Comparison of ENCODE assay signal across 8 mouse cellular contexts in the genomic region with DNA sequence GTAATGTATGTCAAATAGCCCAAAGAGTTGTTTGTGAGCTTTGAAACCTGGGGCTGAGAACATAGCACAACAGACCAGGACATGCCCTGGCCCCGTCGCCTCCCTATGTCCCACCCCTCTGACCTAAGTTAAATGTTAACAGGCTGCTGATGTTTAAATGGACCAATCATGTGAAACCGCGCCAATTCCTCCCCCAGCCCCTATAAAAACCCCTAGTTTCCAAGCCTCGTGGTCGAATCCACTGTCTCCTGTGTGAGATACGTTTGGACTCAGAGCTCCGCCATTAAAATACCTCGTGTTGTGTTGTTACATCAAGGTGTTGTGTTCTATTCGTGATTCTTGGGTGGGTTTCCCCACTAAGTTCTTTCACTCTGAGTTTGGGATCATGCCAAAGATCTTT.
DNase-seq lines count a peak whose midpoint lies in the region; ATAC-seq and TF ChIP-seq lines count a peak whose summit lies in the region.
"Not testable (repeated sequence)": the region's sequence is repeated elsewhere in the genome, so short reads cannot be mapped to it uniquely, and the experiment has no call there.

No protein-coding gene starts in this region.

- ATAC-seq in heart, embryonic 14.5 days (ENCODE audit: insufficient number of reproducible peaks, insufficient read depth, low FRiP score, low read depth); hindbrain, embryonic 15.5 days (ENCODE audit: low FRiP score, low read depth); liver, embryonic 13.5 days (ENCODE audit: low read depth); midbrain, embryonic 12.5 days (ENCODE audit: low FRiP score, low read depth): not testable (repeated sequence)

- H3K27me3 ChIP-seq in E14TG2a.4 (ENCODE audit: insufficient read depth, low read length); forebrain, embryonic 10.5 days (ENCODE audit: poor library complexity, severe bottlenecking); heart, embryonic 10.5 days (ENCODE audit: insufficient read depth, poor library complexity, severe bottlenecking); heart, embryonic 14.5 days (ENCODE audit: control insufficient read depth, insufficient read depth, low read length); hindbrain, embryonic 15.5 days; liver, embryonic 13.5 days; midbrain, embryonic 12.5 days: not testable (repeated sequence)

- H3K9ac ChIP-seq in heart, embryonic 14.5 days (ENCODE audit: low read length); hindbrain, embryonic 15.5 days; liver, embryonic 13.5 days; midbrain, embryonic 12.5 days (replicated peaks): not testable (repeated sequence)

- H3K4me2 ChIP-seq in heart, embryonic 14.5 days (ENCODE audit: low read length), result peak overlapping the region; percentile 31; the same call in 1 of the 2 replicates
- H3K4me2 ChIP-seq in hindbrain, embryonic 15.5 days, result peak overlapping the region; percentile 34; the same call in 1 of the 2 replicates
- peak overlapping the region; percentile 41 for H3K4me2 ChIP-seq in liver, embryonic 13.5 days
- H3K4me2 ChIP-seq in midbrain, embryonic 12.5 days (replicated peaks), result peak overlapping the region; percentile 27

- H3K27ac ChIP-seq in forebrain, embryonic 10.5 days, result 0 out of 2 replicates have a peak overlapping the region, but pooled peaks have one; percentile 66
- H3K27ac ChIP-seq in heart, embryonic 10.5 days; heart, embryonic 14.5 days (replicated peaks in 1 of 2; ENCODE audit: control insufficient read depth in 1 of 2, insufficient read depth in 1 of 2, low read depth in 2 of 2, low read length in 2 of 2); hindbrain, embryonic 15.5 days (replicated peaks); liver, embryonic 13.5 days; midbrain, embryonic 12.5 days (replicated peaks): not testable (repeated sequence)

- 86% methylated on average over 10 of the region's 10 CpGs for WGBS in forebrain, embryonic 10.5 days
- WGBS in heart, embryonic 10.5 days, result 86% methylated on average over 10 of the region's 10 CpGs
- 85% methylated on average over 10 of the region's 10 CpGs for WGBS in heart, embryonic 14.5 days
- WGBS in hindbrain, embryonic 15.5 days, result 93% methylated on average over 10 of the region's 10 CpGs
- 71% methylated on average over 10 of the region's 10 CpGs for WGBS in liver, embryonic 13.5 days (ENCODE audit: insufficient replicate concordance)
- 90% methylated on average over 10 of the region's 10 CpGs for WGBS in midbrain, embryonic 12.5 days

- not testable (repeated sequence) for TF ChIP-seq CTCF in E14TG2a.4 (conservative IDR thresholded peaks at IDR 0.05; ENCODE audit: low read length)

- H3K4me1 ChIP-seq in E14TG2a.4 (replicated peaks; ENCODE audit: low read depth, low read length); forebrain, embryonic 10.5 days; heart, embryonic 10.5 days; heart, embryonic 14.5 days (ENCODE audit: control insufficient read depth in 2 of 2, insufficient read depth in 2 of 2, low read length in 2 of 2); hindbrain, embryonic 15.5 days (replicated peaks); liver, embryonic 13.5 days (replicated peaks); midbrain, embryonic 12.5 days: not testable (repeated sequence)

- not testable (repeated sequence) for H3K36me3 ChIP-seq in E14TG2a.4 (ENCODE audit: insufficient read depth, low read length); forebrain, embryonic 10.5 days (replicated peaks); heart, embryonic 10.5 days; heart, embryonic 14.5 days (ENCODE audit: control insufficient read depth, insufficient read depth, low read length); hindbrain, embryonic 15.5 days; liver, embryonic 13.5 days; midbrain, embryonic 12.5 days

- H3K4me3 ChIP-seq in E14TG2a.4 (replicated peaks; ENCODE audit: low read length), result peak overlapping the region; percentile 69
- peak overlapping the region; percentile 34; the same call in 1 of the 2 replicates for H3K4me3 ChIP-seq in forebrain, embryonic 10.5 days
- H3K4me3 ChIP-seq in heart, embryonic 10.5 days, result peak overlapping the region; percentile 41; the same call in 1 of the 2 replicates
- H3K4me3 ChIP-seq in heart, embryonic 14.5 days (ENCODE audit: control insufficient read depth in 1 of 2, insufficient read depth in 1 of 2, low read depth in 1 of 2, low read length in 2 of 2); hindbrain, embryonic 15.5 days; midbrain, embryonic 12.5 days: not testable (repeated sequence)
- peak overlapping the region; percentile 14; the same call in 1 of the 2 replicates for H3K4me3 ChIP-seq in liver, embryonic 13.5 days (replicated peaks)

- peak; percentile 78 for DNase-seq in R1 (ENCODE audit: low read depth, low spot score)
- not testable (repeated sequence) for DNase-seq in forebrain, embryonic 10.5 days (ENCODE audit: extremely low spot score, low spot score); heart, embryonic 10.5 days (ENCODE audit: low spot score); liver, embryonic 13.5 days

- H3K9me3 ChIP-seq in E14TG2a.4 (ENCODE audit: low read length), result peaks cover 29% of the 10 kb centered on the region
- not testable (repeated sequence) for H3K9me3 ChIP-seq in forebrain, embryonic 10.5 days; heart, embryonic 10.5 days; heart, embryonic 14.5 days (ENCODE audit: control insufficient read depth, low read length); hindbrain, embryonic 15.5 days; liver, embryonic 13.5 days (replicated peaks); midbrain, embryonic 12.5 days
